Mouse (Mus musculus) frontal cortex, adult (tissue): ENCODE data around the gene Uggt1.

Experiments used
- ATAC-seq: cut with Nextera tagmentation; 2 replicates; pipeline ENCODE4 v1.9.2; 2017; ENCODE audit warnings: mild to moderate bottlenecking, moderate library complexity, mixed read lengths; ENCODE audit not compliant: low TSS enrichment

The Uggt1 gene

DNA sequence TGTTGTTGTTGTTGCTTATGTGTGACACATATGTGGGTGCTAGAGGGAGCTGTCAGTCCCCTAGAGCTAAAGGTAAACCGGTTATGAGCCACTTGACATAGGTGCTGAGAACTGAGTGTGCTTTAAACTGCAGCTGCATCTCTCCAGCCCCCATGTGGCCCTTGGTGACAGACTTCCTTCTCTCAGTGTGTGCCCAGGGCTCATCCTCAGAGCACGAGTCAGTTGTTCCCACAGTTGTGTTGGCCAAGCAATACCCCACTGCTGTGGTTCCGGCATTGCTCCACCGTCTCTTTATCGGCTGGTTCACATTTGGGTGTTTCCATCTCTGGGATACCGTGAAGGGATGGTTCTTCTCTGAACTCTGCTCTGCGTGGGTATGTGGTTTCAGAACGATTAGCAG is 12.8 kb upstream of the Uggt1 start:
- ATAC-seq = no peak

DNA sequence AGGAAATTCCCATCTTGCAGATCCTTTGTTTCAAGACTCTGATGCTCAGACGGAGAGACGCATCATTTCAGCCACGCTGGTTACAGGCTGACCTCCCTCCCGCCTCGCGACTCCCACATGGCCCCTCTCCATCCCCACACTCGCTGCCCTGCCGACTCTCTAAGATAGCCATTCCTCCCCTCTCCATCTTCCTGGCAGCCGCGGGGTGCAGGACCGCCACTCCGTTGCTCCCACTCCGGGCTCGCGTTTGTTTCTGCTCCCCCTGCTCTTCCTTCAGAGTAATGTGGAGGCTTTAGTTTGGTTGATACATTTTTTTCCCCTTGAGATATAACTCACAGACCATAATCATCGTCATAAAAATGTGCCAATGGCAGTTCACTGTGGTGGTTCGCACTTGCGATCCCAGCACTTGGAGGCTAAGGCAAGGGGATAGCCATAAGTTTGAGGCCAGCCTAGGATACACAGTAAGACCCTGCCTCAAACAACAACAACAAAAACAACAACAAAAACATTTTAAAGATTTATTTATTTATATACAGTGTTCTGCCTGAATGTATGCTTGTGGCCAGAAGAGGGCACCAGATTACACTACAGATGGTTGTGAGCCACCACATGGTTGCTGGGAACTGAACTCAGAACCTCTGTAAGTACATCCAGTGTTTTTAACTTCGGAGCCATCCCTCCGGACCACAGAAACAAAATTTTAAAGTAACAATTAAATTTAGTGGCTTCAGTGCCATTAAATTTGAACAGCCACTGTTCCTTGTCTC is 11.5 kb upstream of the Uggt1 start:
- ATAC-seq = no peak

DNA sequence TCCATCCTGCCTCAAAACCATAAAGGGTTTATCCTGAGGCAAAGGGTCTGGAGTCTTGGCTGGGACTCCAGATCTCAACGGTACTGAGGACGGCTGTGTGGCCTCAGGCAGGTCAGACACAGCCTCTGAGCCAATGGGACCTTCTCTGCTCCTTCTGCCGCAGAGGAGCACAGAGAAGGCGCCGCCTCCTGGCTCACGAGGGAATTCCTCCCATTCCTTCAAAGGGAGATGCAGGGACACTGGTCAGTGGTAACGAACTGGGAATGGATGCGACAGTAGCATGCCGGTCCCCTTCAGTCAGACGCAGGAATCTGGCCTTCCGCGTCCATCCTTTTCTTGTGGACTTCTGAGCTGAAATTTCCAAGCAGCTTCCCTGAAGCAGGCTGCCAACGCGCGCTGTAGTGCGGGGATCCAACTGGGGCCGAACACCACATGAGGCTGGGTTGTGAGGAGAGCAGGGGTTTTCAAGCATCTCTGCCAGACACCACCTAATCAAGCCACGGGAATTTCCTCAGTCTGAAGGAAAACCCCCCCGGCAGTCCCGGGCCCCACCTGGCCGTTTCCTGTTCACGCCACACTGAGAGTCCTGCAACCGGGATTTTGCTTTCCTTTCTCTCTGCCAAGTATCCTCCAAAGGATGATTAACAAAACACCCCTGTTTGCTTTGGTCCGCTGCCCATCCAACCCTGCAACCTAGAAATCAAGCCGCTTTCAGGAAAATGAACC is 10.3 kb upstream of the Uggt1 start:
- peak; percentile 72; the same call in 1 of the 2 replicates for ATAC-seq

DNA sequence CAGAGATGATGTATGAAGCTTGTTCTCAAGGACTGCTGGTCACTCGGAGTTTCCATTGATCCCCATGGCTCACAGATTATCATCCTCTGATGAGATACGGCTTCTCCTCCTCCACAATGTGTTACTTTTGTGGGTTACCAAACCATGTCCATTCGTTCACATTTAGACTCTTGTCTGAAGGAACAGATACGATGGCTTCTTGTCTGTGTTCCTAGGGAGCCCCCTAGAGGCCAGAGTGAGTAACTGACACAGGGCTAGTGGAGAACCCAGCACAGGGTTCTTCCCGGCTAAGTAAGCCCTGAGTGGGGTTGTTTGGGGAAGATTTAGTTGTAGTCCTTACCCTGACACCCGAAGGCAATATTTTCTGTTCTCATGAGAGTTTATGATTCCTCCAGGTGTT is 8.3 kb upstream of the Uggt1 start:
- peak; percentile 97 for ATAC-seq

DNA sequence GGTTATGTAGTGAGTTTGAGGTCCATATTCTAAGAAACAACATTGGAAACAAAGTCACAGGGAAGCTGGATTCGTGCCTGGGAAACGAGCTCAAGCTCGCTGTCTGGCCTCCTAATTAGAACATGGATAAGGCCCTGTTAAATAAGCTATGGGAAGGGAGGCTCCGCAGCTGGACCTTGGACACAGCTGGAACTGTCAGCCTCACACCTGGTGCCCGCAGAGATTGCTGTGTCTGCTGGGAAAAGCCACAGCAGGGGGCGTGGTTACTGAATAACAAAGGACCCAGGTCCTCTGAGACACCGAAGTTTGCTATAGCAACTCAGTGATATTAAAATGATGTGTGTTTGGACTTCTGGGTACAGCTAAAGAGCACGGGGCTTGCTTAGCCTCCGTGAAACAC is 6.9 kb upstream of the Uggt1 start:
- ATAC-seq = no peak

GRCm38 (mm10) chr1:36246688-36247087 is 2.2 kb upstream of the Uggt1 start:
- ATAC-seq = no peak

- no peak for ATAC-seq
These were observed 302 bp upstream of the Uggt1 start for GRCm38 (mm10) chr1:36244828-36245215.

DNA sequence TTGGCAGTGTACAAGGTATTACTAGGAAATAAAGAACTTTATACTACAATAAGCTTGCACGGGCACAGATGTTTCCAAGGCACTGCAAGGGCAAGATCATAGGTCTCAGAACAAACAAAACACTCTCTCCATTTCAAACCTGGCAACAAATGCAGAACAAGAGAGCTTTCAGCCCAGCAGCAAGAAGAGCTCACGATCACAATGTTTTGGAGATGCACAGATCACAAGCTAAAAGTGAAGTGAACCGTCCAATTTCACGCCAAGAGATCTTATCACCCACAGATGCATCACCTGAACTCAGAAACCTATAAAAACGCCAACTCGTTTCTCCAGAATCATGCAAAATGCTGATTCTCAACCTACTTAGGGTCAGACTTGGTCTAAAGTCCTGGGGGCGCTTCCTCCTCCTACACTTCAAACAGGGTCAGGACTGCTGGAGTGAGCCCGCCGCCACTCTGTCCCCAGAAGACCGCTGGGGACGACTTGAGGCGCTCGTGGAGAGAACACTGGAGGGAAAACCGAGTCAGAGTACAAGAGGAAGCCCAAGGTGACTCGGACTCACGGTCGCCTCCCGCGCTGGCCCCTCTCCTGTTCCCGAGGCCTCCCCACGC is 968 bp downstream of the Uggt1 start:
- no peak for ATAC-seq

DNA sequence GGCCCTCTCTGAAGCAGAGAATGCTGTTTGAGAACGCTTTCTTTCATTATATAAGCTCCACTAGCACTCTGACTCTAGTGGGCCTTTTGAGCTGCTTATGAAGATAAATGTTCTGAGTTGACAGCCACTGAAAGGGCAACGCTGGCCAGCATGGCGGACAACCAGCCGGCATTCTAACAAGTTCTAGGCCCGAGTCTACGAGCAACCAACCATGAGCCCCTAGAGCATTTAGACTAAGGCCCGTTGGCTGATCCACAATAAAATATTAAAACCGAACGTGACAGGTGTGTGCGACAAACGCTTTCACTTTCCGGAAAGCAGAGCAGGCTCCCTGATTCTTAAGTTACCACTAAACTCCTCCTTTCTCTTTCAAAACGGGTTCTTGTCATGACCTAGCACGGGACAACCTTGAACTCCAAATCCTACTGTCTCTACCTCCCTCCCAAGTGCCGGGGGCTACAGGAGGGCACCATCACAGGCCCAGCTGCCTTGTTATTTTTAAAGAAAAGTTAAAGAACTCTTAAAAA is 2.6 kb downstream of the Uggt1 start:
- ATAC-seq = no peak

GRCm38 (mm10) chr1:36240176-36240575 is 4.3 kb downstream of the Uggt1 start:
- no peak for ATAC-seq

GRCm38 (mm10) chr1:36239396-36239795 is 5.1 kb downstream of the Uggt1 start:
- no peak for ATAC-seq

DNA sequence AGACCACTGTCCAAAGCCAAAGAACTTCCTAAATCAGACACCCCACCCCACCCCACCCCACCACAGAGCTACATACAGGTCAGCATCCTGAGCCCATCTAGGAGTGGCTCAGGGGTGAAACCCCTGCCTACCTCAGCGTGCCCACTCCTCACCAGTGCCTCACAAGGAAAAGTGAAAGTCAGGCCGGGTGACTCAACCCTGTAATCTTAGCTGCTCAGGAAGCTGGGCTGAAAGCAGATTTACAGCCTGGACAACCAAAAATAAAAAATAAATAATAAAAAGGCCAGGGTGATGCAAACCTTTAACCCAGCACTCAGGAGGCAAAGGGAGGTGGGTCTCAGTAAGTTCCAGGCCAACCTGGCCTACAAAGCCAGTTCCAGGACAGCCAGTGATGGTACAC is 8.7 kb downstream of the Uggt1 start:
- no peak for ATAC-seq

DNA sequence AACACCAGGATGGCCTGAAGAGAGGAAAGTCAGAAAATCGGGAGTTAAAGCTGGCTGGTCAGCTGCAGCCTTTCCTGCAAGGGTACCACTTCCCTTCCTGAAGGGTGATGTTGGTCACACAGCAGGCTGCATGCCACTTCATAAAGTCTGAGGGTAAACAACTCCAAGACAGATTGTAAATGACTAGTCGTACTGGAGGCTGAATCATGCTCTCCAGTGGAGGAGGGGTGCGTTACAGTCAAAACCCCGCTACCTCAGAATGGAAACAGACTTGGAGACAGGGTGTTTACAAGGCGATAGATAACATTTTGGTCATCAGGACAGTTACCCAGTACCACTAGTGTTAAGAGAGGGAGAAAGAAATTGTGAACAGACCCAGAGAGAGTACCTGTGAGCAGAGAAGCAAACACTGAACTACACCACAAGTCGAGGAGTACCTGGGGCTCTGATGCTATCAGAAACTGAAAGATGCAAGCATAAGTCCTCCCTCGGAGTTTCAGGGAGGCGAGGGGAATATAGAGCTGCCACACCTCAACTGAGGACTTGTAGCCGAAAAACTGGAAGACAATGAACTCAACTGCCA is 9.4 kb downstream of the Uggt1 start:
- 0 out of 2 replicates have a peak, but pooled peaks have one; percentile 23 for ATAC-seq

GRCm38 (mm10) chr1:36233218-36233617 is 11.3 kb downstream of the Uggt1 start:
- ATAC-seq = no peak

GRCm38 (mm10) chr1:36230919-36231705 is 13.4 kb downstream of the Uggt1 start:
- no peak for ATAC-seq

DNA sequence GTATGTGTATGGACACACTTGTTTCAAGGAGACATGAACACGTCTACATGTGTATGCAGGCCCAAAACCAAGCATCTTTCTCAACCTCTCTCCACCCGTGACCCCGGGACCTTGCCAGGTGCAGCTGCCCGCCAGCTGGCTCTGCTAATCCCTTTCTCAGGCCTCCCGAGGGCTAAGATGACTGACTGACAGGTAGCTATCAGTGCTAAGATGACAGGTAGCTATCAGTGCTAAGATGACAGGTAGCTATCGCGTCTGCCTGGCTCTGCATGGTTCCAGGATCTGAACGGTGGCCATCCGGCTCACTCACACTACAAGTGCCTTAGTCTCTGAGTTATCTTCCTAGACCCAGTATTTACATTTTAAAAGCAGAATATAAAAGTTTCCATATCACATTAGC is 16.1 kb downstream of the Uggt1 start:
- ATAC-seq = no peak

DNA sequence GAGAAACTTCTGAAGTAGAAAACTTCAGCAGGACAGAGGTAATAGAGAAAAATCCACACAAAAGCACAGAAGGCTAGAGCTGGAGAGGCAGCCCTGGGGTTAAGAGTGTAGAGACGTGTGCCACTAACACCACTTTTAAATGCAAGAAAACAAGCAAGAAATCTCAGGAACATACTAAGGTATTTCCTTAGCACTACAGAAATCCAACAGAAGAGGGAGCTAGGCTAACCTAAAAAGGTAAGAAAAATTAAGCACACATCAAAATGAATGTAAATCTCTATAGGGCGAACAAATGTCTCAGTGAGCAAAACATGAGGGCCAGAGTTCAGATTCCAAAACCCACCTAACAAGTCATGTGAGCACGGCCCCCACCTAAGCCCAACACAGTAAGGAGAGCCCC is 19.9 kb downstream of the Uggt1 start:
- peak; percentile 31; the same call in 1 of the 2 replicates for ATAC-seq

DNA sequence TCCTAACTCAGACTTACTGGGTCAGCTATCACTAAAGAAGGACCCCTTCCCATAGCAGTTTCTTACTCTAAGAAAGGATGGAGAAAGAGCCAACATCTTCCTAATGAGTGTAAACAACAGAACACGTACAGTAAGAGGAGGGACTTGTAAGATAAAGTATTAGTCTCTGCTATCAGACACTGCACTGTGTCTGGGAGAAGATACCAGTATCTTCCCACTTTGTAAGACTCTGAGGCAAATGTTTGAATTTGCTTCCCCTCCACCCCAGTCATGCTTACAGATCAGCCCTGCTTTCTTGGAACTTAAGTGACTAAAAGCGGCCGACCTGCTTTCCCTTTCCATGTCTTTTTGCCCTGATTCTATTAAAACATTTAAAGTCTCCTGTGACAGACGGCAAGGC is 30.2 kb downstream of the Uggt1 start:
- no peak for ATAC-seq

GRCm38 (mm10) chr1:36201739-36202138 is 42.8 kb downstream of the Uggt1 start:
- peak; percentile 59 for ATAC-seq

- ATAC-seq = peak; percentile 72
These were observed 50.0 kb downstream of the Uggt1 start for GRCm38 (mm10) chr1:36194482-36194881.

GRCm38 (mm10) chr1:36191966-36192365 is 52.6 kb downstream of the Uggt1 start:
- ATAC-seq = peak; percentile 45; the same call in 1 of the 2 replicates
